Mouse (Mus musculus) T-helper 17 cell (primary cell): ENCODE measurements around the gene Tbc1d1.

Experiments
- in situ Hi-C, 2 experiments: fragments of 300-600 bp; cut with MboI, MseI; formaldehyde crosslinking; loops; 1 replicate in 1 of 2; 2 replicates in 1 of 2; pipeline ENCODE4 v1.15.1; 2025; ENCODE audit warnings: high pct_unique_total_duplicates in 2 of 2

Tbc1d1 gene

GRCm38 (mm10) chr5:64236561-64236960 lies 80.5 kb downstream of the Tbc1d1 start:
- in situ Hi-C loops, result loop anchor here in 1 of 2 experiments (5.0 kb wide), 1 partner anchor 74 kb away; no protein-coding TSS in a partner anchor

- in situ Hi-C loops, result loop anchor here in 1 of 2 experiments (5.0 kb wide), 1 partner anchor 75 kb away; no protein-coding TSS in a partner anchor
Observed at GRCm38 (mm10) chr5:64237263-64237662, 81.2 kb downstream of the Tbc1d1 start.

GRCm38 (mm10) chr5:64237693-64238092 lies 81.6 kb downstream of the Tbc1d1 start:
- in situ Hi-C loops, result loop anchor here in 1 of 2 experiments (5.0 kb wide), 1 partner anchor 75 kb away; no protein-coding TSS in a partner anchor

- in situ Hi-C loops, result loop anchor here in 1 of 2 experiments (5.0 kb wide), 1 partner anchor 77 kb away; no protein-coding TSS in a partner anchor
Observed at GRCm38 (mm10) chr5:64238894-64239652, 83.0 kb downstream of the Tbc1d1 start.

- in situ Hi-C loops, result no loop called here
Observed at GRCm38 (mm10) chr5:64240941-64241682, 85.0 kb downstream of the Tbc1d1 start.

GRCm38 (mm10) chr5:64241867-64242266 lies 85.8 kb downstream of the Tbc1d1 start:
- in situ Hi-C loops, result no loop called here

- in situ Hi-C loops, result no loop called here
Observed at GRCm38 (mm10) chr5:64242795-64243455, 86.8 kb downstream of the Tbc1d1 start.

GRCm38 (mm10) chr5:64243666-64244065 lies 87.6 kb downstream of the Tbc1d1 start:
- in situ Hi-C loops, result no loop called here

- in situ Hi-C loops, result no loop called here
Observed at GRCm38 (mm10) chr5:64244283-64244682, 88.2 kb downstream of the Tbc1d1 start.

GRCm38 (mm10) chr5:64244745-64245144 lies 88.6 kb downstream of the Tbc1d1 start:
- in situ Hi-C loops, result no loop called here

GRCm38 (mm10) chr5:64251435-64251834 lies 95.3 kb downstream of the Tbc1d1 start:
- in situ Hi-C loops, result no loop called here

- in situ Hi-C loops, result no loop called here
Observed at GRCm38 (mm10) chr5:64254278-64254677, 98.2 kb downstream of the Tbc1d1 start.

- in situ Hi-C loops, result no loop called here
Observed at GRCm38 (mm10) chr5:64254988-64255387, 98.9 kb downstream of the Tbc1d1 start.

GRCm38 (mm10) chr5:64263348-64263747 lies 107.2 kb downstream of the Tbc1d1 start:
- in situ Hi-C loops, result loop anchor here in 1 of 2 experiments (5.0 to 10.0 kb wide), 2 partner anchors 56 to 349 kb away; no protein-coding TSS in a partner anchor

GRCm38 (mm10) chr5:64263898-64264478 lies 107.9 kb downstream of the Tbc1d1 start:
- in situ Hi-C loops, result loop anchor here in 1 of 2 experiments (5.0 to 10.0 kb wide), 2 partner anchors 57 to 349 kb away; no protein-coding TSS in a partner anchor

GRCm38 (mm10) chr5:64265145-64265544 lies 109.0 kb downstream of the Tbc1d1 start:
- in situ Hi-C loops, result loop anchor here in 1 of 2 experiments (10.0 kb wide), 1 partner anchor 350 kb away; no protein-coding TSS in a partner anchor

- in situ Hi-C loops, result loop anchor here in 1 of 2 experiments (10.0 kb wide), 1 partner anchor 351 kb away; no protein-coding TSS in a partner anchor
Observed at GRCm38 (mm10) chr5:64265906-64266305, 109.8 kb downstream of the Tbc1d1 start.

GRCm38 (mm10) chr5:64266534-64266933 lies 110.4 kb downstream of the Tbc1d1 start:
- in situ Hi-C loops, result loop anchor here in 1 of 2 experiments (10.0 kb wide), 1 partner anchor 352 kb away; no protein-coding TSS in a partner anchor

- in situ Hi-C loops, result loop anchor here in 1 of 2 experiments (10.0 kb wide), 1 partner anchor 352 kb away; no protein-coding TSS in a partner anchor
Observed at GRCm38 (mm10) chr5:64267279-64267678, 111.2 kb downstream of the Tbc1d1 start.

- in situ Hi-C loops, result loop anchor here in 1 of 2 experiments (10.0 kb wide), 1 partner anchor 355 kb away; no protein-coding TSS in a partner anchor
Observed at GRCm38 (mm10) chr5:64269669-64270068, 113.6 kb downstream of the Tbc1d1 start.

- in situ Hi-C loops, result no loop called here
Observed at GRCm38 (mm10) chr5:64273517-64273916, 117.4 kb downstream of the Tbc1d1 start.
